Mouse (Mus musculus): Measurements from ENCODE around the gene Fbxo22.

DNA sequence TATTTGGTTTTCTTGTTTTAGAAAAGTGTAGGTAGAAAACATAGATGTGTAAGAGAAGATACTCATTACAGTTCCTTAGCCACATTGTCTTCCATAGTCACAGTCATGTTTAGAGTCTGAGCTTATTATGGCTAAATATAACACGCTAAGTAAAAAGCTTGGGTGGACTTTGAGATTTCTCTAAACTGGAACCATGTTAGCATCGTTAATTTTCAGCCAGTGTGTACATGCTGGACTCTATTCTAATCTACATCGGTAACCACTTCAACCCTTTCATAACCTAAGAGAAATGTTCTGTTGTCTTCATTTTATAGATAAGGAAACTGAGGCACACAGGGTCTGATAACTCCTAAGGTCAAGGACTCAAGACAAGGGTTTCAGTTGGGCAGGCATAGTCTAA, 12.8 kb upstream of the Fbxo22 start:
- TF ChIP-seq CTCF (IDR thresholded peaks at IDR 0.05; ENCODE audit: extremely low read depth, insufficient read depth, low read length) (no peak), POLR2A (IDR thresholded peaks at IDR 0.05; ENCODE audit: extremely low read depth, insufficient read depth, low read length) (no peak)

Measured in cortical plate, adult 2 months (tissue).